Mouse (Mus musculus) bone marrow macrophage, adult 2 months (primary cell): ENCODE data around the gene Fam174a. TPM values are rescaled to one million over a fixed set of nuclear protein-coding genes. Genes with fewer than 3 reads are reported as not detected.

ENCODE experiments used
- H3K27ac ChIP-seq: 2 replicates; pipeline ENCODE4 v1.5.1; 2012; ENCODE audit warnings: low read depth, low read length; ENCODE audit not compliant: insufficient read depth
- H3K4me1 ChIP-seq: 2 replicates; pipeline ENCODE4 v1.6.1; 2012; ENCODE audit warnings: low read length; ENCODE audit not compliant: control insufficient read depth, insufficient read depth
- H3K4me3 ChIP-seq: 2 replicates; pipeline ENCODE4 v1.5.1; 2012; ENCODE audit warnings: mild to moderate bottlenecking, low read length, moderate library complexity; ENCODE audit not compliant: insufficient read depth
- CTCF ChIP-seq: IDR thresholded peaks from 2 replicates; pipeline ENCODE4 v1.5.1; 2012; ENCODE audit warnings: low read depth, mild to moderate bottlenecking, low read length, moderate library complexity
- POLR2A ChIP-seq: IDR thresholded peaks from 2 replicates; pipeline ENCODE4 v1.6.1; 2012; ENCODE audit warnings: mild to moderate bottlenecking, low read depth, low read length, borderline replicate concordance
- polyA plus RNA-seq: library from polyadenylated mRNA; stranded (reverse); fragments of >200 nt; gene quantifications from 2 replicates; pipeline ENCODE4 v1.2.4, GENCODE M21; 2012; ENCODE audit not compliant: missing spikeins, insufficient read depth, insufficient read length

Fam174a gene
- polyA plus RNA-seq: 94.4 and 115 TPM in 2 replicates

DNA sequence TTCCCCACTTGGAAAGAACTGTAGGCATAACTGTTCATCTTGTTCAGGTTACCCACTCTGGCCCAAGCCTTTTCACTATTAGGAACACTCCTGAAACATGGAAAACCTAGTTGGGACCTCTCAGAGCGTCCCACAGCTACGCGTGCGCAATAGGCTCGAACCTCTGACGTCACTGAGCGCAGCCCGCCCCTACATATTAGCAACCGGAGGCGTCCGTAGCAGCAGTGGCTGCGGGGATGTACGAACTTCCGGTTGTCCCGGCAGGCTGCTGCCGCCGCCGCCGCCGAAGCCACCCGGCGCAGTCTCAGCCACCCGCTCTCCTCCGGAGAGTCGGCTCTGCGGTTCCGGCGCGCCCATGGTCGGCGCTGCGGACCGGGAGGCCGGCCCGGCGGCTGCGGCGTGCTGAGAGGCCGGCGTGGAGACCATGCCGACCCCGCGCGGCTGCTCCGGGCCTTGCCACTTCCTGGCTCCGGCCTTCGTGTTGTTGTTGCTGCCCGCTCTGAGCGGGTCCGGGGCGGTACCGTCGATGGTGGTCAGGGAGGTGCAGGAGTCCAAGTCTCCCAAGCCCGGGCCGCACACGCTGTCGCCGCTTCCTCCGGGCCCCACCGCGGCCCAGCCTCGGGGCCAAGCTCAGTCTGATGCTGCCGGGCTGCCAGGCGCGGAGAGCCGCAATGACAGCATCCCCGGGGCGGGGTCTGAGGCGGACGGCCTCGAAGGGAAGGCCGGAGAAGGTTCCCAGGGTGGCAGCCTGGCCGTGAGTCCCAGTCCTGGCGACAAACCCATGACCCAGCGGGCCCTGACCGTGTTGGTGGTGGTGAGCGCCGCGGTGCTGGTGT lies at the start of gene Fam174a:
Gene Fam174a, plus strand, starts transcription at position 231 of the 836 bp plus-strand sequence.
- H3K27ac ChIP-seq: peak within 1 kb of the TSS; percentile 65
- TF ChIP-seq POLR2A (no peak), CTCF (no peak)

DNA sequence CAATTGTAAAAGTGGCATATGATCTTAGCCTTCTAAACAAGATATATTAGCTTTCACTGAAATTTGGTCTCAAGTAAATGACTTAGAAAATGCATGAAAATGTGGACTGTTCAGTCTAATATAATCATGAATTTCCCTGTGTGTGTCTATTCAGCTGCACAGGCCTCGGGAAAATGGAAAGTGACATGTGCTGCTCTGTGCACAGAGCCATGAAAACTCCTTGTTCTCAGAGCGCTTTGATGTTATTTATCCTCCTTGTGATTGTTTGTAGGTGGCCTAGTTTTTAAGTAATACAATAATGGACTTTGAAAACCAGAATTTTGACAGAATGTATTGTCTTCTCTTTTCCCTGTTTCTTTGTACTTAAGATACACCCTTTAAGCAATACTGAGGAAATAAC lies 49.6 kb upstream of the Fam174a start:
- Histone ChIP-seq H3K4me1 (no peaks in the 10 kb centered on the region), H3K27ac (no peak overlapping the region)

More for the DNA sequence above, at the start of gene Fam174a:
- H3K4me3 ChIP-seq: peak within 1 kb of the TSS; percentile 89
- H3K4me1 ChIP-seq: peaks cover 12% of the 10 kb centered on the region

DNA sequence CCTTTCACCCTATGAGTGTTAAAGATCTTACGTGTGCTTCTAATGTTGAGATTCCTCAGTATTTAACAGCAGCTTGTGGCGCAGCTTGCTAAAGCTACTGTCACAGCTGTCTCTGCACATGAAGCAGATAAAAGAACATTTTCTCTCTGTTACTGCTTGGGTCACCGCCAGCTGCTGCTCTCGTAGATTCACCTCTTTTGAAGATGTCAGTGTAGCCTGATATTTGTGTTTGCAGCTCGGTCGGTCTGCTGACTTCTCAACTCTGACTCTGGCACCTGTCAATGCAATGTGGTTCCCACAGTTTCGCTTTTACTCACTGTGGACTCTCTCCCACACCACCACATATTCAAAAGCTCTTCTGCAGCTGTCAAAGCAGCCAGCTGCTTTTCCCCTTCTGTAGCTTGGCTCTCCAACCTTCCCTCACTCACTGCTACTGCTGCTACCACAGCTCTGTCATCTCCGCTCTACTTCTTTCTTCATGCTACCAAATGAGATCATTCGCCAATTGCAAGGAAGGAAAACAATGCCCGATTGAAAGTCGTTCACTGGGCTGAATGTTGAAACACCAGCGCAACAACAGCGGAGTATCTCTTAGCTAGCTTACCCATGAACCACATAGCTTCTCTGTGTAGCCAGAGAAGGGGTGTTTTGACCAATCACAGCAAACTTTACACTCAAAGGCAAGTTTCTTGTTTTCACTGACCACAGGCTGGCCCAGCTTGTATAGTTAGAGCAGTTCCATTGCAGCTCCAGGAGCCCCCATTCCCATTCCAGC lies 45.3 kb upstream of the Fam174a start:
- Histone ChIP-seq H3K4me3 (no peak overlapping the region), H3K27ac (no peak overlapping the region), H3K4me1 (no peaks in the 10 kb centered on the region)
- TF ChIP-seq POLR2A: no peak
- no peak for TF ChIP-seq CTCF

More for the DNA sequence above, 49.6 kb upstream of the Fam174a start:
- no peak for TF ChIP-seq CTCF
- no peak for TF ChIP-seq POLR2A
- H3K4me3 ChIP-seq: no peak overlapping the region

DNA sequence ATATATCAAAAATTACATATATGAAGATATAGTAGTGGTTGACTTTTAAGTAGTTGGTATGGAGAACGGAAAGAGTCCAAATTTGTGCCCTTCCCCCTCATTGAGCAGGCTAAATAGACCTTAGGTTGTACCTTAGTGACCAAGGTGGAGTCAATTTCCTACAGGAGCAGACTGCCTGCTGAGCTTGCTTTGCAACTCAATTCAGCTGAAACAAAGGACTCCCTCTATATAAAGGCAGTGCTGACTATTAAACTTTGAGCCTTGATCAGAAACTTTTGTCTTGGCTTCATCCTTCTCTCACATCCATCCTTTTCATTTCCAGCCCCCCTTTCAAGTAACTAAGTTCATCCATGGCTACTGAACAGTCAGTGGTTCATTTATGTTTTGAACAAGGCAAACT lies 40.1 kb upstream of the Fam174a start:
- H3K4me3 ChIP-seq: no peak overlapping the region
- no peaks in the 10 kb centered on the region for H3K4me1 ChIP-seq
- TF ChIP-seq CTCF (no peak), POLR2A (no peak)
- no peak overlapping the region for H3K27ac ChIP-seq

DNA sequence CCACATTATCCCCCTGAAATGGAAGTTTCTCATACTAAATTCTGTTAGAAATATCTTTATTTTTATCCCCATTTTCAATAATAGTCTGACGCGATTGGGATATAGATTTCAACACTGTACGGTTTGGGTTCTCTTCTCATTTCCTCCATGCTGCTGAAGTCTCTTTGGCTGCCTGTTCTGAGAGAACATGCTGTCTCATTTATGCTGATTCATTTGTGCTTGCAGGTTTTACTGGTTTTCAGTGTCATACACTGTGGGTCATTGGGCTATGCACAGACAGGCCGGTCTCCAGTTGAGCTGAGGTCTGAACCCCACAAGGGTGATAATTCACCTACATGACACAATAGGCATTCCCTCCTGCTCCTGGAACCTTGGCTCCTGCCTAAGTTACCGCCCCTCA lies 5.1 kb upstream of the Fam174a start:
- Histone ChIP-seq H3K27ac (no peak overlapping the region), H3K4me3 (no peak overlapping the region), H3K4me1 (no peaks in the 10 kb centered on the region)
- no peak for TF ChIP-seq POLR2A
- TF ChIP-seq CTCF: no peak

DNA sequence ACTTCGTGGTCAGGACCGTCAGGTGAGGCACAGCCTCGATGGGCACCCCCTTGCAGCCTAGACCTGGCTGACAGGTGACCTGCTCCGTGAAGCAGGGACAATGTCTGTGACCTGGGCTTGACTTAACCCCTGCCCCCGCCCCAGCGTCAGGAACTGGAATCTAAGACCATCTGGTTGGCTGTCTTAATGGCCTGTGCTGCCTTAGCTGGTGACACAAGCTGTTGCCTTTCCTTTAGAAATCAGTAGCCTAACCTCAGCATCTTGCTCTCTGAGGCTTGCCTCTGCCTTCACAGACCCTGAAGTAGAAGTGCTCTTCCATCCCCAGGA lies 769 bp downstream of the Fam174a start:
- Histone ChIP-seq H3K4me3 (peak overlapping the region; percentile 89), H3K27ac (peak overlapping the region; percentile 65), H3K4me1 (peaks cover 17% of the 10 kb centered on the region)
- TF ChIP-seq CTCF (no peak), POLR2A (no peak)

DNA sequence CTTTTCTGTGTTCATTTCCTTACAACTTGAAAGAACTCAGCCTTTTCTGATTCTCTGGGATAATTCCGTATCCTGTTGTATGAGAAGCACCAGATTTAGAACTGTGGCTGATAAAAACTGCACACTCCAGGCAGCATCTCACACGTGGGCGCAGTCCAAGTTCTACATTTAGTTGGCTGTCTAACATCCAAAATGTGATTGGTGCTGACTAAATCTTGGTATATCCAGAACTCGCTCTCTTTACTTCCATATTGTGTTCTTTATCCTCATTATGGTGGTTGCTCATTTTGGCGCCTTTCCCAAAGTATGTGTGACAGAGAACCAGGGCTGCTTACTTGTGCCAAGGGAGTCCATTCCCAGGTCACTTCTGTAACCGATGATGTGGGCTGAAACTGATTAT lies 2.6 kb downstream of the Fam174a start:
- Histone ChIP-seq H3K4me1 (peaks cover 25% of the 10 kb centered on the region), H3K27ac (peak overlapping the region; percentile 12; the same call in 1 of the 2 replicates), H3K4me3 (no peak overlapping the region)
- TF ChIP-seq CTCF (no peak), POLR2A (no peak)

DNA sequence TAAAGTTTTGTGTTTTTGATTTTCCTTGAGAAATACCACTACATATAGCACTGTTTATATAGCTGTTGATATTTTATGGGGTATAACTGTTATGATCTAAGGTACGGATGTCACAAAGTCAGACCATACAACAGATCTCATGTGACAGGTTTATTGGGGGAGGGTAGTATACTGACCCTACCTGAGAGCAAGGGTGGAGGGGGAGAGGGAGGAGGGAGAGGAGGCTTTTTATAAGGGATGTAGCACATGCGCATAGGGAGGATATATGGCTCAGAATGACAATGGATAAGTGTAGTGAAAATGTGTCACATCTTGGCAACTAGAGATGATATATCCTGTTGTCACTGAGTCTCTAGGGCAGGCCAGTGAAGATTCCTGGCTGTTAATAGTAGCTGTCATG lies 8.8 kb downstream of the Fam174a start:
- Histone ChIP-seq H3K4me1 (peaks cover 17% of the 10 kb centered on the region), H3K27ac (no peak overlapping the region)
- TF ChIP-seq CTCF (no peak), POLR2A (no peak)

DNA sequence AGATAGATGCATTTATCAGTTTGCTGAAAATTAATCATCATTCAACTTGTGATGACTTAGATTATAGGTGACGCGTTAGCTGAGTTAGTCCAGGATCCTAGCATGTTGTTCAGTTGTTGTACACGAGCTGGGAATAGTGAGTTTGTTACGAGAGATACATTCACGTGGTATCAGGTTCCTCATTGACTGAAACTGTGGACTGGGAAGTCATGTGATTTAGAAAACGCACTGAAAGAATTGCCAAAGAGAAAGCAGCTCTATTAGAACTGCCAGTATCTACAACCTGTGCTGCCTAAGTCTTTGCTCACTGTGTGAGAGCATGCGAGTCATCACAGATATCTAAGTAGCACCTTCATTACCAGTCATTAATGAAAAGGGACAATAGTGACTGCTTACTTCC lies 9.6 kb downstream of the Fam174a start:
- Histone ChIP-seq H3K4me1 (peaks cover 15% of the 10 kb centered on the region), H3K4me3 (no peak overlapping the region), H3K27ac (peak overlapping the region; percentile 72)
- TF ChIP-seq CTCF: no peak
- no peak for TF ChIP-seq POLR2A

More for the DNA sequence above, 8.8 kb downstream of the Fam174a start:
- H3K4me3 ChIP-seq: no peak overlapping the region

DNA sequence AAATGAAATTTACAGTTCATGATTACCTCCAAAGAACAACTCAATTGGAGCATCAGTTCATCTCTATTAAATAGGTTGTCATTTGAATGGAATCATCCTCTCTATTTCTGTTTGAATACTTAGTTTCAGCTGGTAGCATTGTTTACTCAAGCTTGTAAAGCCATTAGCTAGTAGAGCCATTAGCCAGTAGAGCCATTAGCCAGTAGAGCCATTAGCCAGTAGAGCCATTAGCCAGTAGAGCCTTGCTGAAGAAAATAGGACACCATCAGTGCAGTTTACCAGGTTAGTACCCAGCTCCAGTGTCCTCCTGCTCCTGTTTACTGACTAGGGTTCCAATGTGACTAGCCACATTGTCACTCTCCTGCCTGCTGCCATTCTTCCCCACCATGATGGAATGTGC lies 13.4 kb downstream of the Fam174a start:
- H3K4me1 ChIP-seq: no peaks in the 10 kb centered on the region
- H3K4me3 ChIP-seq: no peak overlapping the region
- H3K27ac ChIP-seq: no peak overlapping the region
- TF ChIP-seq POLR2A (no peak), CTCF (no peak)
